Mouse (Mus musculus) forebrain, embryonic 10.5 days (tissue): ENCODE results near the gene Scyl1. TPM values are rescaled to one million over a fixed set of nuclear protein-coding genes. Genes with fewer than 3 reads are reported as not detected.

Experiments
- DNase-seq: peaks from one replicate; pipeline ENCODE4 v3.0.0-alpha.2; 2017; ENCODE audit warnings: low spot score; ENCODE audit errors: extremely low spot score
- H3K27ac ChIP-seq: fragments of 300-500 bp; sonication (generic); 2 replicates; pipeline ENCODE4 v1.5.1; 2016; ENCODE audit warnings: mild to moderate bottlenecking
- H3K27me3 ChIP-seq: fragments of 300-500 bp; sonication (generic); 2 replicates; pipeline ENCODE4 v1.6.1; 2016; ENCODE audit warnings: mild to moderate bottlenecking; ENCODE audit not compliant: poor library complexity, severe bottlenecking
- H3K36me3 ChIP-seq: fragments of 300-500 bp; sonication (generic); replicated peaks from 2 replicates; pipeline ENCODE4 v1.6.1; 2016; ENCODE audit warnings: mild to moderate bottlenecking, moderate library complexity
- H3K4me1 ChIP-seq: fragments of 300-500 bp; sonication (generic); 2 replicates; pipeline ENCODE4 v1.6.1; 2016
- H3K4me3 ChIP-seq: fragments of 300-500 bp; sonication (generic); 2 replicates; pipeline ENCODE4 v1.5.1; 2016; ENCODE audit warnings: mild to moderate bottlenecking, moderate library complexity
- H3K9me3 ChIP-seq: fragments of 300-500 bp; sonication (generic); 2 replicates; pipeline ENCODE4 v1.6.1; 2016; ENCODE audit warnings: mild to moderate bottlenecking, moderate library complexity
- WGBS: fragments of 180-500 bp; shearing (Covaris S2); methylation state at CpG from one replicate; pipeline ENCODE4 v1.1.7; 2016; 5-methylcytosine and 5-hydroxymethylcytosine counted together
- polyA plus RNA-seq: library from polyadenylated mRNA; unstranded; fragments of >200 nt; fragmentation: Nextera tagmentation; extraction: Ambion mirVana; gene quantifications from 2 replicates; pipeline ENCODE4 v1.2.1, GENCODE M21; 2016

Scyl1 gene
- polyA plus RNA-seq, 1 experiment from 2014 or later = 64.6 TPM

- no peaks in the 10 kb centered on the region for H3K9me3 ChIP-seq
- H3K36me3 ChIP-seq = peaks cover 72% of the 10 kb centered on the region
- peaks cover 28% of the 10 kb centered on the region for H3K4me1 ChIP-seq
- 0 out of 2 replicates have a peak, but pooled peaks cover 8% of the 10 kb centered on the region for H3K27me3 ChIP-seq
- 8% methylated on average over 3 of the region's 3 CpGs for WGBS
- no peak overlapping the region for H3K4me3 ChIP-seq
- H3K27ac ChIP-seq = no peak overlapping the region
- DNase-seq = no peak
Observed at GRCm38 (mm10) chr19:5711218-5711617, 60.0 kb downstream of the Scyl1 start.

GRCm38 (mm10) chr19:5710581-5710980, 60.6 kb downstream of the Scyl1 start:
- 0 out of 2 replicates have a peak, but pooled peaks cover 2% of the 10 kb centered on the region for H3K27me3 ChIP-seq
- no peak overlapping the region for H3K27ac ChIP-seq
- H3K4me3 ChIP-seq = no peak overlapping the region

GRCm38 (mm10) chr19:5710068-5710467, 61.2 kb downstream of the Scyl1 start:
- Histone ChIP-seq H3K9me3 (no peaks in the 10 kb centered on the region), H3K27me3 (no peaks in the 10 kb centered on the region), H3K4me3 (no peak overlapping the region), H3K4me1 (peaks cover 20% of the 10 kb centered on the region), H3K27ac (no peak overlapping the region), H3K36me3 (peaks cover 68% of the 10 kb centered on the region)
- WGBS = 94% methylated on average over 6 of the region's 6 CpGs
- no peak for DNase-seq

More at GRCm38 (mm10) chr19:5710581-5710980, 60.6 kb downstream of the Scyl1 start:
- no peak for DNase-seq
- Histone ChIP-seq H3K36me3 (peaks cover 72% of the 10 kb centered on the region), H3K9me3 (no peaks in the 10 kb centered on the region), H3K4me1 (peaks cover 21% of the 10 kb centered on the region)
- 72% methylated on average over 8 of the region's 8 CpGs for WGBS

Other genes starting within 250 kb of the Scyl1 start
- 0.37 and 0.52 TPM in 2 replicates for gene Ovol1, start 210.8 kb downstream of the Scyl1 start, polyA plus RNA-seq
- gene Ap5b1, start 203.4 kb downstream of the Scyl1 start, polyA plus RNA-seq = 2.0 TPM in 2 replicates
- gene Rnaseh2c, start 169.5 kb downstream of the Scyl1 start, polyA plus RNA-seq = 187 and 200 TPM in 2 replicates
- gene Kat5, start 161.2 kb downstream of the Scyl1 start, polyA plus RNA-seq = 64.9 and 67.9 TPM in 2 replicates
- 30.3 and 31.2 TPM in 2 replicates for gene Rela, start 133.9 kb downstream of the Scyl1 start, polyA plus RNA-seq
- 20.9 and 21.1 TPM in 2 replicates for gene Sipa1, start 107.7 kb downstream of the Scyl1 start, polyA plus RNA-seq
- 26.3 and 30.1 TPM in 2 replicates for gene Map3k11, start 82.7 kb downstream of the Scyl1 start, polyA plus RNA-seq
- gene Pcnx3, start 82.5 kb downstream of the Scyl1 start, polyA plus RNA-seq = 26.8 and 27.1 TPM in 2 replicates
- 0.19 TPM in 1 of 2 replicates, not detected in the other for gene Kcnk7, start 67.1 kb downstream of the Scyl1 start, polyA plus RNA-seq
- 6.6 and 8.4 TPM in 2 replicates for gene Ehbp1l1, start 45.1 kb downstream of the Scyl1 start, polyA plus RNA-seq
- 120 and 127 TPM in 2 replicates for gene Fam89b, start 41.8 kb downstream of the Scyl1 start, polyA plus RNA-seq
- gene Ltbp3, start 30.5 kb downstream of the Scyl1 start, polyA plus RNA-seq = 2.6 and 4.9 TPM in 2 replicates
- gene Frmd8, start 103.9 kb upstream of the Scyl1 start, polyA plus RNA-seq = 36.9 and 40.6 TPM in 2 replicates
- gene Slc25a45, start 106.4 kb upstream of the Scyl1 start, polyA plus RNA-seq = 1.5 and 2.0 TPM in 2 replicates
- gene Tigd3, start 122.7 kb upstream of the Scyl1 start, polyA plus RNA-seq = 9.0 and 9.1 TPM in 2 replicates
- 246 and 247 TPM in 2 replicates for gene Dpf2, start 141.6 kb upstream of the Scyl1 start, polyA plus RNA-seq
- gene Cdc42ep2, start 153.4 kb upstream of the Scyl1 start, polyA plus RNA-seq = 1.1 and 1.5 TPM in 2 replicates
- gene Pola2, start 192.8 kb upstream of the Scyl1 start, polyA plus RNA-seq = 122 and 126 TPM in 2 replicates
- not detected in 2 replicates for gene Slc22a20, start 214.7 kb upstream of the Scyl1 start, polyA plus RNA-seq
- gene Capn1, start 244.5 kb upstream of the Scyl1 start, polyA plus RNA-seq = 2.5 and 3.0 TPM in 2 replicates